23 mouse cellular contexts compared by ENCODE assay signal in genomic region chr13:31328756-31329155, GRCm38 (mm10).
DNase-seq lines count a peak whose midpoint lies in the region.
"Had no signal": no experiment of that assay in that cellular context is flagged by ENCODE, and none has a peak within 500 bp of the region (broad histone marks: within the 10 kb centered on the region; RNA-seq: fewer than 3 reads in every experiment).

No protein-coding gene starts in this region.

- 82% methylated on average over 8 of the region's 8 CpGs for WGBS in heart, embryonic 10.5 days

- peaks cover 40% of the 10 kb centered on the region for H3K27me3 ChIP-seq in heart, embryonic 10.5 days (ENCODE audit: insufficient read depth, poor library complexity, severe bottlenecking)
- H3K27me3 ChIP-seq: kidney, embryonic 15.5 days; midbrain, embryonic 12.5 days had no signal

- no peak overlapping the region for H3K27ac ChIP-seq in heart, embryonic 10.5 days
- H3K27ac ChIP-seq: embryonic facial prominence, embryonic 10.5 days; forebrain, embryonic 10.5 days; heart, embryonic 13.5 days; hindbrain, postnatal 0 days; kidney, embryonic 15.5 days; limb, embryonic 12.5 days; liver, embryonic 14.5 days; midbrain, embryonic 12.5 days had no signal

- H3K4me1 ChIP-seq in heart, embryonic 10.5 days = peaks cover 16% of the 10 kb centered on the region
- H3K4me1 ChIP-seq: embryonic facial prominence, embryonic 10.5 days; forebrain, embryonic 10.5 days; midbrain, embryonic 12.5 days had no signal

- H3K4me3 ChIP-seq in heart, embryonic 10.5 days = no peak overlapping the region
- H3K4me3 ChIP-seq: embryonic facial prominence, embryonic 10.5 days; forebrain, embryonic 10.5 days; heart, embryonic 13.5 days; kidney, embryonic 15.5 days; limb, embryonic 12.5 days; midbrain, embryonic 12.5 days had no signal

- H3K36me3 ChIP-seq in heart, embryonic 10.5 days = no peaks in the 10 kb centered on the region
- H3K36me3 ChIP-seq: embryonic facial prominence, embryonic 10.5 days; forebrain, embryonic 10.5 days; heart, embryonic 13.5 days; kidney, embryonic 15.5 days; limb, embryonic 12.5 days; midbrain, embryonic 12.5 days had no signal

- H3K9me3 ChIP-seq in heart, embryonic 10.5 days = no peaks in the 10 kb centered on the region
- H3K9me3 ChIP-seq: embryonic facial prominence, embryonic 10.5 days; forebrain, embryonic 10.5 days; heart, embryonic 13.5 days; kidney, embryonic 15.5 days; limb, embryonic 12.5 days; midbrain, embryonic 12.5 days had no signal

- DNase-seq in adrenal gland, adult (ENCODE audit: inconsistent age in 2 of 2, low spot score in 1 of 2) = peak; percentile 30 to 65
- no peak for DNase-seq in adrenal gland, postnatal 4 days (ENCODE audit: low spot score in 2 of 2)
- peak; percentile 12 for DNase-seq in kidney, adult 9 months
- no peak for DNase-seq in kidney, postnatal 14 days
- DNase-seq in urinary bladder, adult 2 months (ENCODE audit: low spot score) = peak; percentile 30
- no peak for DNase-seq in urinary bladder, postnatal 25 days (ENCODE audit: low spot score)
- no peak for DNase-seq in B cell, adult 2 months
- no peak for DNase-seq in heart, embryonic 10.5 days (ENCODE audit: low spot score)
- DNase-seq: cerebellum, adult 11-12 months; cerebellum, postnatal 10 days; gastrocnemius, postnatal 14 days; heart, adult 18-20 months; heart, postnatal 14 days; layer of hippocampus, postnatal 36 days; thymus, postnatal 14 days had no signal

Comparison
In these comparisons a context has a peak if more than half of its experiments do, and no peak if none do; other contexts are left out.
1. DNase-seq: peak in adrenal gland, adult (2 of 2), kidney, adult 9 months (single experiment) and urinary bladder, adult 2 months (single experiment); none in adrenal gland, postnatal 4 days (0 of 2), kidney, postnatal 14 days (single experiment), urinary bladder, postnatal 25 days (single experiment), B cell, adult 2 months (0 of 2) and heart, embryonic 10.5 days (single experiment).